In the genomic region with DNA sequence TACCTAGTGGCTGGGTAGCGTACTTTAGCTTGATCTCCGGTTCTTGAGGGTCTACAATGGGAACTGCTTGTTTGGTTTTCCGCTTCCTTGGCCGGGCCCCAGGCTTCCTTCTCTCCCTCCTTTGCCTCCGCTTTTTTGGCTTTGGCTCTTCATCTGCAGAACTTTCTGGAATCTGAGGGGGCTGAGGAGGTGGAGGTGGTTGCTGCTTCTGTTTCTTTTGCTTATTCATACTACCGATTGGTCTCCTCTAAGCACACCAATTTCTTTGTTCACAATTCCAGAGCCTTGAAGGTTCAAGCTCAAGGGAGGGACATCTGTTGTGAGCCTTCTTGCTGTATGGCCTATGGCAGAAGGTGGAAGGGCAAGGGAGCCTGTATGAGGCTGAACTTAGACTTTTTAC, we compare ENCODE assay signal across 28 mouse cellular contexts. TPM values are rescaled to one million over a fixed set of nuclear protein-coding genes. Genes with fewer than 3 reads are reported as not detected.
"Had no signal": no experiment of that assay in that cellular context is flagged by ENCODE, and none has a peak within 500 bp of the region (broad histone marks: within the 10 kb centered on the region; RNA-seq: fewer than 3 reads in every experiment).

No protein-coding gene starts in this region.

- DNase-seq: kidney, adult 18-20 months; kidney, adult 9 months; kidney, postnatal 14 days; kidney, postnatal 4 days; left cerebral cortex, postnatal 4 days; liver, postnatal 0 days; lung, embryonic 14.5 days; right cerebral cortex, adult 18-20 months; thymus, postnatal 14 days had no signal

RNA-seq across cellular contexts. Expression of gene Zfp957, which starts 33.0 kb away (rescaled TPM):
- total RNA-seq: layer of hippocampus, adult 18-20 months; layer of hippocampus, postnatal 14 days; left cerebral cortex, adult 8-10 months; left cerebral cortex, postnatal 14 days; left cerebral cortex, postnatal 4 days; megakaryocyte, adult 5-6 weeks had no signal
- polyA plus RNA-seq: intestine, embryonic 16.5 days; kidney, embryonic 16.5 days; limb, embryonic 12.5 days; limb, embryonic 15.5 days; liver, embryonic 11.5 days; liver, embryonic 14.5 days; liver, postnatal 0 days; lung, embryonic 14.5 days; lung, postnatal 0 days; macrophage; midbrain, embryonic 12.5 days; neural tube, embryonic 12.5 days; neural tube, embryonic 15.5 days; small intestine, adult 2 months; spleen, adult 2 months; stomach, embryonic 16.5 days had no signal
